Mouse (Mus musculus): ENCODE results near the gene Syne2.

The Syne2 gene

GRCm38 (mm10) chr12:75826699-75827353 is 8.9 kb downstream of the Syne2 start:
- DNase-seq (ENCODE audit: extremely low spot score, low read depth, low spot score): no peak

- no peak for DNase-seq (ENCODE audit: extremely low spot score, low read depth, low spot score)
Observed at GRCm38 (mm10) chr12:75827751-75828150, 9.8 kb downstream of the Syne2 start.

GRCm38 (mm10) chr12:75829616-75830015 is 11.7 kb downstream of the Syne2 start:
- no peak for DNase-seq (ENCODE audit: extremely low spot score, low read depth, low spot score)

DNA sequence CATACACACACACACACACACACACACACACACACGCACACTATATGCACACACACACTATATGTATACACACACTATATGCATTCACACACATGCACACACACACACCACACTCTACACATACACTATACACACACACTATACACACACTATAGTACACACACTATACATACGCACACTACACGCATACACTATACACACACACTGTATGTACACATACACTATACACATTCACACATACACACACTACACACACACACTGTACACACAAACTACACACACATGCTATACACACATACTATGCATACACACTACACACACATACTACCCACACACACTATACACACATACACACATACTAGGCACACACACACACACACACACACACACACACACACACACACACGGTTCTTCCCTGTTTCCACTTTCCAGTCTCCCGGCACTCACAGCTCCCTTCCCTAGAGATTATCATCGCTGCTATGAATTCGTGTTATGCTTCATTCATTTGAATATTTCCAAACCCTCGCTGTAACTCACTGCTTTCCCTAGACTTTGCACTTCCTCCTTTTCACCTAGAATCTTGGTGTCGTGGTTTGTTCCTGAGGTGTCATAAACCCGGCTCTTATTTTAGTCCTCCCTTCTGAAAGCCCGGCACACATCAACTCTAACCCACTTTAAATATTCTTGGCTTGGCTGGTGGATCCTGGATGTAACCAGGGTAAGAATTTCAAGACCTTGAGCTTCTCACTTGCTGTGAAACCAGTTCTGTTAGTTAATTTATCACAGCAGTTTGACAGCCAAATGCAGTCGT is 15.4 kb downstream of the Syne2 start:
- no peak for DNase-seq (ENCODE audit: extremely low spot score, low read depth, low spot score)

- peak; percentile 63 for DNase-seq (ENCODE audit: extremely low spot score, low read depth, low spot score)
Observed at GRCm38 (mm10) chr12:75833960-75834729, 16.2 kb downstream of the Syne2 start.

DNA sequence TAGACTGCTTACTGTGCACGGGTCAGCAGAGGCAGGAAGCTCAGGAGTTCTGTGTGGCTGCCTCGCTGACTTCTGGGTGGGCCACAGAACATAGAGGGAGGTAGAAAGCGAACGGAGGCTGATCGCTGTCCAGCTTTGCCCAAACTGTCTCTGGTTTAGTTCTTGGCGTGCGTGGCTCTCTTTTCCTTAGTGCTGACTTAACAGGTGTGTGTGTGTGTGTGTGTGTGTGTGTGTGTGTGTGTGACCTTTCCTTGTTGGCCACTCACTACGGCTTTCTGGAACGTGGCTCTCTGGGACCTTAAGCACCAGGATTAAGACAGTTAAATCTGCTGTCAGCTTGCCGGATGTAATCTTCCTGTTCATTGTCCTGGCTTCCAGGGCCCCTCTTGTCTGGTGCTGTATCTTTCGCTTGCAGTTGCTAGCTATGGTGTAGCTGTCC is 18.6 kb downstream of the Syne2 start:
- DNase-seq (ENCODE audit: extremely low spot score, low read depth, low spot score): no peak

GRCm38 (mm10) chr12:75837462-75837861 is 19.5 kb downstream of the Syne2 start:
- DNase-seq (ENCODE audit: extremely low spot score, low read depth, low spot score): no peak

DNA sequence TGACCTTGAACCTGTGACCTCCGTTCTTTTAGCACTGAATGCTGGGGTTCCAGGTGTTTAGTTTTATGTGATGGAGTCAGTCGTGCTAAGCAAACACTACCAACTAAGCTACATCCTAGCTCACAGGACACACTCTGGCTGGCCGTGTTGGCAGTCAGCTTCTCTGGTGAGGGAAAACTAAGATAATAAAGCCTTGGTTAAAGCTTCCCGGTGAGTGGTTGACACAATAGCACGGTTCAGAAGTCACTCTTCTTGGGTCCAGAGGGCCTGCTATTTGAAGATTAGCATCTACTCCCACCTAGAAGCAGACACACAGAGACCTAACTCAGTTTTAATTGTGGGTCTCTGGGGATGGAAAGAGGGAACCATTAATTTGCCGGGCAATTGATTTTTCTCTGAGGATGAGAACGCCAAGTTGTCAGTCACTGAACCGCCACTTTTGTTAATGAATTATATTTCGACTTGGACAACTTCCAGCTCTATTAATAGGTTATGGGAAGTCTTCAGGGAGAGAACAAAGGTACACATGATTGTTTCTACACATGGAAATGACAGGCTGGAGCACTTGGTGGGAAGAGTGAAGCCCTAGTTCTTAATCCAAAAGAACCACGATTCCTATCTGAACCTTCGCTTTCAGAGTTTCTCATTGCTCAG is 21.3 kb downstream of the Syne2 start:
- DNase-seq (ENCODE audit: extremely low spot score, low read depth, low spot score): no peak

DNA sequence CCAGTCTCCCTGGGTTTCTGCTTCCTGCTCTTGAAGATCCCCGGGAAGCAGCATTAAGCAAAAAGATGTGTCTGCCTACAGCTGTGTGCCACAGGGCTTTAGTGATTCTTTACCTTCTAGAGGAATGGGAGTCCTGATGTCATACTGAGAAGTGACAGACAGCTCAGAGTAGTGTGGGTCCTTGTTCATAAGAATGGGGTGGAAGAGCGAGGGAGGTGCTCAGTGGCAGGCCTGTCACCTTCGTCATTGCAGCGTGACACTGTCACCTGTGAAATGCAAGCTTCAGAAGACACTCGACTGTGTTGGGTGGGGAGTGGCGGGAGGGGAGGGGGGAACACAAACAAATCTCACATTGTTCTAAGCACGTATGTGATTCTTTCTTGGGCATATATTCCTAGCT is 23.2 kb downstream of the Syne2 start:
- no peak for DNase-seq (ENCODE audit: extremely low spot score, low read depth, low spot score)

DNA sequence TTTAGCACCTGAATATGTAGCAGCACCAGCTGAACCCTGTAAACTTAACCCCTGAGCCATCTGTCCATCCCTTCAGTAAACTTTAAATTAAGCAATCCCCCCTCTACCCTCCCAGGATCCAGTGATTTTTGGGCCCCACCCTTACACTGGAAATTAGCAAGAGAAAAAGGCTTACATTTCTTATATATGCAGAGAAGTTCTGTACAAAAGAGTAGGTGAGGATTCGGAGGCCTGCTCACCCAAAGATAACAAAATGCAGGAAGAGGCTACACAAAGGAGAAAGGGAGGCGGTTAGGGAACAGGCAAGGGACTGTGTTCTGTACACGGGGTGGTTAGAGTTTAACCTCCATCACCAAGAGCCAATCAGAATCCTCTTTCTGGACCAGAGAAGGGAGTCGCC is 26.4 kb downstream of the Syne2 start:
- DNase-seq (ENCODE audit: extremely low spot score, low read depth, low spot score): no peak

DNA sequence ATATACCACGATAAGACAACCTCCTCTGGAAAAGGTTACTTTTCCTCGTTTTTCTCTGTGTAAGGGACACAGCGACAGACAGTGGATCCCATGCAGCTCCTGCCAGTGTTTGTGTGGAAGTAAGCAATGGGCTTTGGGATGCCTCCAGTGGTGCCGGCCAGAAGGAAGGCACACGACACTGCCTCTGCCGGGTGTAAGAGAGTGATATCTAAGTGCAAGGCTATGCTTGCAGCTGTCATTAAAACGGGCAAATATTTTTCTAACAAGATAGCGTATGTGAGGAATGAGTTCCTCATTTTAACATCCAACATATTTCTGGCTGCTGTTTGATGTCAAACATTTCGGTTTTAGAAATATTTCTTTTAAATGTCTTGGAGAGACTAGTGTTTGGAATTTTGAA is 27.1 kb downstream of the Syne2 start:
- DNase-seq (ENCODE audit: extremely low spot score, low read depth, low spot score): no peak

GRCm38 (mm10) chr12:75846513-75846912 is 28.6 kb downstream of the Syne2 start:
- DNase-seq (ENCODE audit: extremely low spot score, low read depth, low spot score): no peak

DNA sequence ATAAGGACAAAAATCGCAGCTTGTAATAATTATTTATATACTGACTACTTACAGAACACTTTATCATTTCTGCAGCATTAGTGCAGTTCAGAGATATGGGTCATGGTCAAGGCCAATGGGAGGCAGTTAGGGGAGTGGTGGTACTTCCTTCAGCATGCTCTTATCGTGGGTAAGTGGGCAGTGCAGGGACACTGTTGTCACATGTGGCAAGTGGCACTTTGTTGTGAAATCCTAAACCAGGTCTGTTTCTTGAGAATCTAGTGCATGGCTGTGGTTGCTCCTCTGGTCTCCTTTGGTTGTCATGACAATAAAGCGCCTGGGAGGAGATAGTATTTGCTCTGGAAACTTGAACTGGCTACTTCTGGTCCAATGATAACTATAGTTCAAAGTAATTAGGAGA is 32.3 kb downstream of the Syne2 start:
- DNase-seq (ENCODE audit: extremely low spot score, low read depth, low spot score): no peak

- DNase-seq (ENCODE audit: extremely low spot score, low read depth, low spot score): no peak
Observed at GRCm38 (mm10) chr12:75851481-75851880, 33.5 kb downstream of the Syne2 start.

- DNase-seq (ENCODE audit: extremely low spot score, low read depth, low spot score): no peak
Observed at GRCm38 (mm10) chr12:75852384-75852783, 34.5 kb downstream of the Syne2 start.

- no peak for DNase-seq (ENCODE audit: extremely low spot score, low read depth, low spot score)
Observed at GRCm38 (mm10) chr12:75853559-75853958, 35.6 kb downstream of the Syne2 start.

GRCm38 (mm10) chr12:75855051-75855453 is 37.1 kb downstream of the Syne2 start:
- DNase-seq (ENCODE audit: extremely low spot score, low read depth, low spot score): no peak

GRCm38 (mm10) chr12:75855621-75856020 is 37.7 kb downstream of the Syne2 start:
- DNase-seq (ENCODE audit: extremely low spot score, low read depth, low spot score): no peak

- DNase-seq (ENCODE audit: extremely low spot score, low read depth, low spot score): no peak
Observed at GRCm38 (mm10) chr12:75856096-75856868, 38.3 kb downstream of the Syne2 start.

DNA sequence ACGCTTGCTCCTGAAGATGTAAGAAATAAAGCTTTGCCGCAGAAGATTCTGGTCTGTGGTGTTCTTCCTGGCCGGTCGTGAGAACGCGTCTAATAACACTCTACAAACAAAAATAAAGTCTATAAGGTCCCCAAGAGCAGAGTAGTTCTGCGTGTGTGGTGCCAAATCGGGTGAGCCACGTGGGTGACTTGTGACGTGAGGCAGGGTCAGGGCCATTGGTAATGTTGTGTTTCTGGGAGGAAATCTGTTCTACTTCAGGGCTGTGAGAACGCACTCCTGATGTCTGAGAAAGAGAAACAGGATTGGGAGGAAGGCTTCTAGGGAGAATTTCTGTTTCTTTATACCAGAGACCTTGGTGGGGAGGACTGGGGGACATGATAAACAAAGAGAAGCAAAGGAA is 42.0 kb downstream of the Syne2 start:
- no peak for DNase-seq (ENCODE audit: extremely low spot score, low read depth, low spot score)
